Mouse (Mus musculus) spleen, adult 10 weeks (tissue): Measurements from ENCODE around the gene Pkmyt1. TPM values are rescaled to one million over a fixed set of nuclear protein-coding genes. Genes with fewer than 3 reads are reported as not detected.

Experiments
- polyA plus RNA-seq: library from polyadenylated mRNA; stranded (reverse); fragments of 350-450 nt; fragmentation: Illumina TruSeq; extraction: RNeasy Lipid Tissue Mini Kit (QIAGEN cat#74804); gene quantifications from one replicate; pipeline ENCODE4 v1.2.3, GENCODE M21; 2015; ENCODE audit warnings: low replicate concordance; ENCODE audit not compliant: insufficient read depth

The Pkmyt1 gene
- 7.6 TPM for polyA plus RNA-seq

GRCm38 (mm10) chr17:23725999-23726757, at the start of gene Pkmyt1:
Pkmyt1 (plus strand) TSS chr17:23726336.

GRCm38 (mm10) chr17:23677236-23677679, 48.9 kb upstream of the Pkmyt1 start, which contains the start of gene Tnfrsf12a:
Tnfrsf12a (minus strand) TSS chr17:23677468.

GRCm38 (mm10) chr17:23679127-23679835, 46.9 kb upstream of the Pkmyt1 start, which contains the start of gene Cldn6:
Cldn6 (plus strand) TSS chr17:23679249.

GRCm38 (mm10) chr17:23683856-23684672, 42.1 kb upstream of the Pkmyt1 start, which contains the start of gene Cldn9:
Cldn9 (minus strand) TSS chr17:23684026.

GRCm38 (mm10) chr17:23722376-23723125, 3.6 kb upstream of the Pkmyt1 start, which contains the start of gene 1520401A03Rik:
1520401A03Rik (minus strand) TSS chr17:23722783.

GRCm38 (mm10) chr17:23740598-23741021, 14.5 kb downstream of the Pkmyt1 start, which contains the start of gene Paqr4:
Paqr4 (minus strand) TSS chr17:23740867.

GRCm38 (mm10) chr17:23745301-23746251, 19.4 kb downstream of the Pkmyt1 start, which contains the start of gene Kremen2:
Kremen2 (minus strand) TSS chr17:23745833.

GRCm38 (mm10) chr17:23771284-23772218, 45.4 kb downstream of the Pkmyt1 start, which contains the start of gene Flywch1:
Flywch1 (minus strand) TSS chr17:23771602.

GRCm38 (mm10) chr17:23785561-23786471, 59.7 kb downstream of the Pkmyt1 start, which contains the start of gene Flywch2:
Flywch2 (minus strand) TSS chr17:23786081.

Other genes starting within 250 kb of the Pkmyt1 start
- gene Vmn2r117, start 246.6 kb upstream of the Pkmyt1 start, polyA plus RNA-seq: not detected
- gene Zfp213, start 162.1 kb upstream of the Pkmyt1 start, polyA plus RNA-seq: 4.4 TPM
- gene Zfp13, start 126.8 kb upstream of the Pkmyt1 start, polyA plus RNA-seq: 0.72 TPM
- gene Zscan10, start 125.5 kb upstream of the Pkmyt1 start, polyA plus RNA-seq: not detected
- gene Mmp25, start 81.1 kb upstream of the Pkmyt1 start, polyA plus RNA-seq: 1.0 TPM
- gene Bicdl2, start 65.8 kb upstream of the Pkmyt1 start, polyA plus RNA-seq: not detected
- gene Hcfc1r1, start 52.7 kb upstream of the Pkmyt1 start, polyA plus RNA-seq: 29.3 TPM
- gene Thoc6, start 52.5 kb upstream of the Pkmyt1 start, polyA plus RNA-seq: 9.4 TPM
- 4.0 TPM for gene Tnfrsf12a, start 48.9 kb upstream of the Pkmyt1 start, polyA plus RNA-seq
- not detected for gene Cldn6, start 47.1 kb upstream of the Pkmyt1 start, polyA plus RNA-seq
- gene Cldn9, start 42.3 kb upstream of the Pkmyt1 start, polyA plus RNA-seq: not detected
- not detected for gene 1520401A03Rik, start 3.6 kb upstream of the Pkmyt1 start, polyA plus RNA-seq
- gene Paqr4, start 14.5 kb downstream of the Pkmyt1 start, polyA plus RNA-seq: 3.6 TPM
- 0.28 TPM for gene Kremen2, start 19.5 kb downstream of the Pkmyt1 start, polyA plus RNA-seq
- gene Flywch1, start 45.3 kb downstream of the Pkmyt1 start, polyA plus RNA-seq: 9.9 TPM
- gene Flywch2, start 59.7 kb downstream of the Pkmyt1 start, polyA plus RNA-seq: 0.57 TPM
- 445 TPM for gene Srrm2, start 64.2 kb downstream of the Pkmyt1 start, polyA plus RNA-seq
- gene Elob, start 102.8 kb downstream of the Pkmyt1 start, polyA plus RNA-seq: 39.3 TPM
- gene Prss33, start 109.7 kb downstream of the Pkmyt1 start, polyA plus RNA-seq: not detected
- not detected for gene Prss32, start 117.5 kb downstream of the Pkmyt1 start, polyA plus RNA-seq
- gene Prss41, start 117.8 kb downstream of the Pkmyt1 start, polyA plus RNA-seq: 0.12 TPM
- not detected for gene Prss21, start 141.7 kb downstream of the Pkmyt1 start, polyA plus RNA-seq
- not detected for gene Dcpp1, start 154.5 kb downstream of the Pkmyt1 start, polyA plus RNA-seq
- not detected for gene Dcpp2, start 154.5 kb downstream of the Pkmyt1 start, polyA plus RNA-seq
- not detected for gene Dcpp3, start 191.1 kb downstream of the Pkmyt1 start, polyA plus RNA-seq
- gene Sbp, start 215.3 kb downstream of the Pkmyt1 start, polyA plus RNA-seq: not detected
- gene Sbpl, start 228.9 kb downstream of the Pkmyt1 start, polyA plus RNA-seq: not detected